Mouse (Mus musculus): ENCODE data around the gene Grk2. TPM values are rescaled to one million over a fixed set of nuclear protein-coding genes. Genes with fewer than 3 reads are reported as not detected.

Grk2 gene
- polyA plus RNA-seq, 1 experiment from 2014 or later = 12.8 TPM

DNA sequence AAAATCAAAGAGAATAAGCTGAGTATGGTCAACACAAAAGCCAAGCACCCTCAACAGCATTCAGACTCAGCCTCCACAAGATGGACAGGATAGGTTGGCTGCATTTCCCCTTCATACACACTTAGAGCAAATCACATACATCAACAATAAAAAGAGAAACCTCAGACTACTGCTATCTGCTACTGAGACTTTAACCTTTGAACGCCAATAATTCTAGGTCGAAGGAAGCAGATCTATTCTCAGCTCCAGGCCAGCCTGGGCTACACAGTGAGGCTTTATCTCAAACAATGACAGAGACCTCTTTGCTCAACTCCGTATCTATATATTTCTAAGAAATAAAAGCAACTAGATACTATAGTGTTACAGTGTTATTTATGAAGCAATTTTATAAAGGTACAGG is 25.3 kb upstream of the Grk2 start:
- no peak overlapping the region for H3K4me2 ChIP-seq (ENCODE audit: low read length)
- ATAC-seq (ENCODE audit: insufficient number of reproducible peaks, insufficient read depth, low FRiP score, low read depth) = no peak
- no peak overlapping the region for H3K4me3 ChIP-seq (ENCODE audit: control insufficient read depth in 1 of 2, insufficient read depth in 1 of 2, low read depth in 1 of 2, low read length in 2 of 2)
- 66% methylated on average over 3 of the region's 3 CpGs for WGBS
- H3K27ac ChIP-seq (replicated peaks in 1 of 2; ENCODE audit: control insufficient read depth in 1 of 2, insufficient read depth in 1 of 2, low read depth in 2 of 2, low read length in 2 of 2) = no peak overlapping the region
- peaks cover 60% of the 10 kb centered on the region for H3K36me3 ChIP-seq (ENCODE audit: control insufficient read depth, insufficient read depth, low read length)
- H3K4me1 ChIP-seq (ENCODE audit: control insufficient read depth in 2 of 2, insufficient read depth in 2 of 2, low read length in 2 of 2) = peaks cover 6 to 25% of the 10 kb centered on the region in 2 experiments
- H3K9me3 ChIP-seq (ENCODE audit: control insufficient read depth, low read length) = no peaks in the 10 kb centered on the region
- H3K27me3 ChIP-seq (ENCODE audit: control insufficient read depth, insufficient read depth, low read length) = no peaks in the 10 kb centered on the region
- no peak overlapping the region for H3K9ac ChIP-seq (ENCODE audit: low read length)

DNA sequence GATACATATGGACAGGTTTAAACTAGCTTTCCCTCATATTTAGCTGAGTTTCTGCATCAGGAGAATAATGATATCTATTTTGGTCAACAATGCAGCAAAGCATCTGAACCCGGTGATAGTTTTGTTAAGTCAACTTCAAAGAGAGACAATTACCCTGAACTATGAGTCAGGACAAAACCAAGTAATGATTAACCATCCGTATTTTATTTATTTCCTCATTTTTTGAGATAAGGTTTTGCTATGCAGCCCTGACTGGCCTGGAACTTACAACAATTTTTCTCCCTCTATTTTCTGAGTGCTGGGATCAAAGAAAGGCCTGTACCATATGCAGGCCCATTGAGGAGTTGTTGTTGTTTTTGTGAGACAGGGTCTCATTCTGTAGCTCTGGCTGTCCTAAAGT is 24.6 kb upstream of the Grk2 start:
- Histone ChIP-seq H3K9me3 (ENCODE audit: control insufficient read depth, low read length) (no peaks in the 10 kb centered on the region), H3K36me3 (ENCODE audit: control insufficient read depth, insufficient read depth, low read length) (peaks cover 66% of the 10 kb centered on the region), H3K4me1 (ENCODE audit: control insufficient read depth in 2 of 2, insufficient read depth in 2 of 2, low read length in 2 of 2) (peaks cover 6 to 25% of the 10 kb centered on the region in 2 experiments), H3K27me3 (ENCODE audit: control insufficient read depth, insufficient read depth, low read length) (no peaks in the 10 kb centered on the region), H3K9ac (ENCODE audit: low read length) (no peak overlapping the region), H3K27ac (replicated peaks in 1 of 2; ENCODE audit: control insufficient read depth in 1 of 2, insufficient read depth in 1 of 2, low read depth in 2 of 2, low read length in 2 of 2) (no peak overlapping the region), H3K4me3 (ENCODE audit: control insufficient read depth in 1 of 2, insufficient read depth in 1 of 2, low read depth in 1 of 2, low read length in 2 of 2) (no peak overlapping the region), H3K4me2 (ENCODE audit: low read length) (no peak overlapping the region)
- no peak for ATAC-seq (ENCODE audit: insufficient number of reproducible peaks, insufficient read depth, low FRiP score, low read depth)
- 86% methylated on average over 2 of the region's 2 CpGs for WGBS

DNA sequence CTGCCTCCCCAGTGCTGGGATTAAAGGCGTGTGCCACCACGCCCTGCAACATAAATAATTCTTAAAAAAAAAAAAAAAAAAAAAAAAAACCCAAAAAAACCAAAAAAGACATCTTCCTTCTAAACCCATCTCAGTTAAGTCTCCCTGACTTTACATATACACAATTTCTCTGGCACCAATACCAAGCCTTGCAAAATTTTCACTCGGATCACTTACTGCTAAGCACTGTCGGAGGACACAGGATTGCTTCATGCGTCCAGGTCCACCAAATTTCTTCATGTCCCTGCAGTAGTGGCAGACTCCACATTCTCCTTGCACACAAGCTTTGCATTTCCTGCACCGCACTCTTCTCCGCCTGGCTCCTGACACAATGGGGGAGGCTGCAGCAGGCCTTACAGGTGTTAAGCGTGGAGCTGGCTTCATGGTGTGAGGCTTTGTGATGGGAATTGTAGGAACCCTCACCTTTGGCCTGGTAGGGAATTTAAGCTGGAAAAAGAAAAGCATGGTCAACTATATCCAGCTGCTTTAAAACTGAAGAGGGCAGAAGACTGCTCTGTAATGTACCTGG is 22.8 kb upstream of the Grk2 start:
- Histone ChIP-seq H3K27ac (replicated peaks in 1 of 2; ENCODE audit: control insufficient read depth in 1 of 2, insufficient read depth in 1 of 2, low read depth in 2 of 2, low read length in 2 of 2) (no peak overlapping the region), H3K27me3 (ENCODE audit: control insufficient read depth, insufficient read depth, low read length) (no peaks in the 10 kb centered on the region), H3K9ac (ENCODE audit: low read length) (no peak overlapping the region), H3K36me3 (ENCODE audit: control insufficient read depth, insufficient read depth, low read length) (peaks cover 75% of the 10 kb centered on the region), H3K4me1 (ENCODE audit: control insufficient read depth in 2 of 2, insufficient read depth in 2 of 2, low read length in 2 of 2) (peaks cover 2 to 11% of the 10 kb centered on the region in 2 experiments; a peak in 3 of 4 replicates), H3K9me3 (ENCODE audit: control insufficient read depth, low read length) (no peaks in the 10 kb centered on the region), H3K4me3 (ENCODE audit: control insufficient read depth in 1 of 2, insufficient read depth in 1 of 2, low read depth in 1 of 2, low read length in 2 of 2) (no peak overlapping the region), H3K4me2 (ENCODE audit: low read length) (no peak overlapping the region)
- ATAC-seq (ENCODE audit: insufficient number of reproducible peaks, insufficient read depth, low FRiP score, low read depth) = no peak
- 96% methylated on average over 8 of the region's 8 CpGs for WGBS

DNA sequence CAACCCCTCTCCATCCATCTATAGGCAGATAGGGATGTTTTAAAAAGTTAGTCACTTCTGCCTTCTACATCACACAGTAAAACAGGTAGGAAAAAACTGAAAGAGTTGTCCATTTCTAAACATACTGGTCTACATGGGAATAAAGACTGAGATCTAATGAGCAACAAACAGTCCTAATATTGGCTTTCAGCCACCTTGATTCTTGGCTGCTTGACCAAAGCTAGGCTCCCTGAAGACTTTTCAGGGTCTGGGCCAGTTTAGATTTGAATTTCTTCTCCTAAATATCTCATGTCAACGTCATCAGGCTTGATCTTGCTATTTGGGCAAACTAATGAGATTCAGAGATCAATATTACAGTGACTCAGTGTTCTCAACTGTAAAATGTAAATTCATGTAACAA is 20.9 kb upstream of the Grk2 start:
- Histone ChIP-seq H3K36me3 (ENCODE audit: control insufficient read depth, insufficient read depth, low read length) (peaks cover 95% of the 10 kb centered on the region), H3K4me1 (ENCODE audit: control insufficient read depth in 2 of 2, insufficient read depth in 2 of 2, low read length in 2 of 2) (peaks cover 0 to 3% of the 10 kb centered on the region in 2 experiments; a peak in 2 of 4 replicates), H3K27me3 (ENCODE audit: control insufficient read depth, insufficient read depth, low read length) (no peaks in the 10 kb centered on the region), H3K27ac (replicated peaks in 1 of 2; ENCODE audit: control insufficient read depth in 1 of 2, insufficient read depth in 1 of 2, low read depth in 2 of 2, low read length in 2 of 2) (no peak overlapping the region), H3K9ac (ENCODE audit: low read length) (no peak overlapping the region), H3K4me3 (ENCODE audit: control insufficient read depth in 1 of 2, insufficient read depth in 1 of 2, low read depth in 1 of 2, low read length in 2 of 2) (no peak overlapping the region), H3K9me3 (ENCODE audit: control insufficient read depth, low read length) (no peaks in the 10 kb centered on the region), H3K4me2 (ENCODE audit: low read length) (no peak overlapping the region)
- 82% methylated on average over 1 of the region's 1 CpGs for WGBS
- ATAC-seq (ENCODE audit: insufficient number of reproducible peaks, insufficient read depth, low FRiP score, low read depth) = no peak

DNA sequence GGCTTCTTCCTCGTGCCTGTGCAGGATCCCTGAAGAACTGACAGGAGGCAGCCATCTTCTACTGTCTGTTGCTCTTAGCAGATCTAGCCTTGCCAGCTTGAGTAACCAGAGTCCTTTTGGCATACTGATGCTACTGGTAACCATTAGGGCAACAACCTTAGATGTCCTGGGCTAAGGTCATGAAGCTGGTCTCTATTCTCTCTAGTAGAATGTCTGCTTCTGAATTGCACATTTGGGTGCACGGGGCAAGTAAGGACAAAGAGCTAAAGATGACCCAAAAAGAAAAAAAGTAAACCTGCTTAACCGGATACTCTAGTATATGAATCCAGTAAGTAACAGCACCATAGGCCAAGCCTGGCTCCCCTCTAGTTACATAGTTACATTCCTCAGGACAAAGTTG is 20.1 kb upstream of the Grk2 start:
- Histone ChIP-seq H3K9ac (ENCODE audit: low read length) (no peak overlapping the region), H3K27me3 (ENCODE audit: control insufficient read depth, insufficient read depth, low read length) (no peaks in the 10 kb centered on the region), H3K9me3 (ENCODE audit: control insufficient read depth, low read length) (no peaks in the 10 kb centered on the region), H3K27ac (replicated peaks in 1 of 2; ENCODE audit: control insufficient read depth in 1 of 2, insufficient read depth in 1 of 2, low read depth in 2 of 2, low read length in 2 of 2) (no peak overlapping the region), H3K4me2 (ENCODE audit: low read length) (no peak overlapping the region), H3K36me3 (ENCODE audit: control insufficient read depth, insufficient read depth, low read length) (peaks cover 98% of the 10 kb centered on the region), H3K4me1 (ENCODE audit: control insufficient read depth in 2 of 2, insufficient read depth in 2 of 2, low read length in 2 of 2) (no peaks in the 10 kb centered on the region), H3K4me3 (ENCODE audit: control insufficient read depth in 1 of 2, insufficient read depth in 1 of 2, low read depth in 1 of 2, low read length in 2 of 2) (no peak overlapping the region)
- WGBS = 81% methylated on average over 3 of the region's 3 CpGs
- no peak for ATAC-seq (ENCODE audit: insufficient number of reproducible peaks, insufficient read depth, low FRiP score, low read depth)

DNA sequence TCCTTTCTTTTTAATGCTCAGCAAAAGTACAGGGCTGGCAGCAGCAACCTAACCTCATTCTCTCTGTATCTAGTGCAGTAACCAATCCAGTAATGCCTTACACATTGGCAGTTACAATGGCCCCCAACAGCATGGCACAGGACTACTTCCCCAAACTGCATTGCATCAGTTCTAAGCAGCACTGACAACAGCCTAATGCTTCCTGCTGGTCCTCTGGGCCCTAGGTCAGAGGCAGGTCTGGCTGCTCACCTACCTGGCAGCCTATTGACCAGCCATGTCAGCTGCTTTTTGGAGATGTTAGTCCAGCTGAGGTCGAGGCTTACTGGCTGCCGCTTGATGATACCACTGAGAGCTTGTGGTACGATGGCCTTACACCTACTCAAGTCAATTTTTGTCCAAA is 16.1 kb upstream of the Grk2 start:
- Histone ChIP-seq H3K9me3 (ENCODE audit: control insufficient read depth, low read length) (no peaks in the 10 kb centered on the region), H3K4me2 (ENCODE audit: low read length) (no peak overlapping the region), H3K27ac (replicated peaks in 1 of 2; ENCODE audit: control insufficient read depth in 1 of 2, insufficient read depth in 1 of 2, low read depth in 2 of 2, low read length in 2 of 2) (no peak overlapping the region), H3K27me3 (ENCODE audit: control insufficient read depth, insufficient read depth, low read length) (no peaks in the 10 kb centered on the region), H3K36me3 (ENCODE audit: control insufficient read depth, insufficient read depth, low read length) (peaks cover 100% of the 10 kb centered on the region), H3K9ac (ENCODE audit: low read length) (no peak overlapping the region), H3K4me3 (ENCODE audit: control insufficient read depth in 1 of 2, insufficient read depth in 1 of 2, low read depth in 1 of 2, low read length in 2 of 2) (no peak overlapping the region), H3K4me1 (ENCODE audit: control insufficient read depth in 2 of 2, insufficient read depth in 2 of 2, low read length in 2 of 2) (peaks cover 2 to 10% of the 10 kb centered on the region in 2 experiments; a peak in 3 of 4 replicates)
- WGBS = 89% methylated on average over 3 of the region's 3 CpGs
- no peak for ATAC-seq (ENCODE audit: insufficient number of reproducible peaks, insufficient read depth, low FRiP score, low read depth)

DNA sequence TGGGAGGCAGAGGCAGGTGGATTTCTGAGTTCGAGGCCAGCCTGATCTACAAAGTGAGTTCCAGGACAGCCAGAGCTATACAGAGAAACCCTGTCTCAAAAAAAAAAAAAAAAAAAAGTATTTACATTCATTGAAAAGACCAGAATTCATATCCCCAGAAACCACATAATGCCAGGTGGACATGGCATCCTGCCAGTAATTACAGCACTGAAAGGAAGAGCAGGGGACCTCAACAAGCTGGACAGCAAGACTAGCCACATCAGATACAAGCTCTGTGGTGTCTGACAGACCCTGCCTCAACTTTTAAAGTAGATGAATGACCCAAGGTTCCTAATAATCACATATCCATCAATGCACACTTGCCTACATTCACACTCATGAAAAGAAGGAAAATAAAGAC is 15.6 kb upstream of the Grk2 start:
- H3K36me3 ChIP-seq (ENCODE audit: control insufficient read depth, insufficient read depth, low read length) = peaks cover 100% of the 10 kb centered on the region
- no peak overlapping the region for H3K27ac ChIP-seq (replicated peaks in 1 of 2; ENCODE audit: control insufficient read depth in 1 of 2, insufficient read depth in 1 of 2, low read depth in 2 of 2, low read length in 2 of 2)
- H3K4me2 ChIP-seq (ENCODE audit: low read length) = no peak overlapping the region
- H3K4me1 ChIP-seq (ENCODE audit: control insufficient read depth in 2 of 2, insufficient read depth in 2 of 2, low read length in 2 of 2) = peaks cover 2 to 10% of the 10 kb centered on the region in 2 experiments; a peak in 3 of 4 replicates
- no peaks in the 10 kb centered on the region for H3K9me3 ChIP-seq (ENCODE audit: control insufficient read depth, low read length)
- no peaks in the 10 kb centered on the region for H3K27me3 ChIP-seq (ENCODE audit: control insufficient read depth, insufficient read depth, low read length)
- WGBS = 100% methylated on average over 1 of the region's 1 CpGs
- H3K4me3 ChIP-seq (ENCODE audit: control insufficient read depth in 1 of 2, insufficient read depth in 1 of 2, low read depth in 1 of 2, low read length in 2 of 2) = no peak overlapping the region
- no peak for ATAC-seq (ENCODE audit: insufficient number of reproducible peaks, insufficient read depth, low FRiP score, low read depth)
- H3K9ac ChIP-seq (ENCODE audit: low read length) = no peak overlapping the region

DNA sequence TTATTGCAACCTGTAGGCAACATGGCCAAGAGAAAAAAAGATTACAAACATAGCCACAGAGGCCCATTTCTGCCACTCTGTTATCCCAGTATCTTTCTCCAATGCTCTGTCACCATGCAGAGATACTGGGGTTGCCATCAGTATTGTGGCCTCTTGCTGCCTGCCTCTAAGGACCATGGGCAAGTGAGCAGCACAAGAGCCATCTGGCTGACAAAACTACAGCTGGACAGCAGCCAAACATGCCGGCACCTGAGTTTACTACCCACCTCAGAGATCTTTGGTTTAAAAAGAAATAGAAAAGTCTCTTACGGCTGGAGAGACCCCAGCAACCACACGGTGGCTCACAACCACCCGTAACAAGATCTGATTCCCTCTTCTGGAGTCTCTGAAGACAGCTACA is 13.2 kb upstream of the Grk2 start:
- no peak for ATAC-seq (ENCODE audit: insufficient number of reproducible peaks, insufficient read depth, low FRiP score, low read depth)
- no peak overlapping the region for H3K4me2 ChIP-seq (ENCODE audit: low read length)
- WGBS = 61% methylated on average over 4 of the region's 4 CpGs

More for the DNA sequence above, 13.2 kb upstream of the Grk2 start:
- Histone ChIP-seq H3K9me3 (ENCODE audit: control insufficient read depth, low read length) (no peaks in the 10 kb centered on the region), H3K27ac (replicated peaks in 1 of 2; ENCODE audit: control insufficient read depth in 1 of 2, insufficient read depth in 1 of 2, low read depth in 2 of 2, low read length in 2 of 2) (no peak overlapping the region), H3K4me1 (ENCODE audit: control insufficient read depth in 2 of 2, insufficient read depth in 2 of 2, low read length in 2 of 2) (peaks cover 4 to 21% of the 10 kb centered on the region in 2 experiments; a peak in 3 of 4 replicates), H3K27me3 (ENCODE audit: control insufficient read depth, insufficient read depth, low read length) (no peaks in the 10 kb centered on the region), H3K9ac (ENCODE audit: low read length) (no peak overlapping the region), H3K36me3 (ENCODE audit: control insufficient read depth, insufficient read depth, low read length) (peaks cover 89% of the 10 kb centered on the region), H3K4me3 (ENCODE audit: control insufficient read depth in 1 of 2, insufficient read depth in 1 of 2, low read depth in 1 of 2, low read length in 2 of 2) (no peak overlapping the region)
